Mouse (Mus musculus): ENCODE results near the gene Pfas. TPM values are rescaled to one million over a fixed set of nuclear protein-coding genes. Genes with fewer than 3 reads are reported as not detected.
A peak's percentile ranks its signal among the peaks of the same experiment; 100 is the strongest.
"Not testable (repeated sequence)": the region's sequence is repeated elsewhere in the genome, so short reads cannot be mapped to it uniquely, and the experiment has no call there.

Gene Pfas
- total RNA-seq, 1 experiment from 2014 or later: 7.1 TPM

- ATAC-seq (replicated peaks; ENCODE audit: insufficient number of reproducible peaks, low FRiP score, low TSS enrichment, poor library complexity, severe bottlenecking): no peak
These were observed 12.4 kb upstream of the Pfas start for GRCm38 (mm10) chr11:69020691-69021090.

- no peak for ATAC-seq (replicated peaks; ENCODE audit: insufficient number of reproducible peaks, low FRiP score, low TSS enrichment, poor library complexity, severe bottlenecking)
These were observed 8.5 kb upstream of the Pfas start for GRCm38 (mm10) chr11:69016755-69017154.

- ATAC-seq (replicated peaks; ENCODE audit: insufficient number of reproducible peaks, low FRiP score, low TSS enrichment, poor library complexity, severe bottlenecking): peak; percentile 99
These were observed 7.6 kb upstream of the Pfas start, which contains the start of gene Ctc1 for GRCm38 (mm10) chr11:69015644-69016441. Gene Ctc1 (plus strand): TSS chr11:69015911.

- peak; percentile 61 for ATAC-seq (replicated peaks; ENCODE audit: insufficient number of reproducible peaks, low FRiP score, low TSS enrichment, poor library complexity, severe bottlenecking)
These were observed 3.9 kb upstream of the Pfas start for GRCm38 (mm10) chr11:69012071-69012601.

- not testable (repeated sequence) for ATAC-seq (replicated peaks; ENCODE audit: insufficient number of reproducible peaks, low FRiP score, low TSS enrichment, poor library complexity, severe bottlenecking)
These were observed 3.2 kb upstream of the Pfas start for GRCm38 (mm10) chr11:69011445-69011844.

GRCm38 (mm10) chr11:69010400-69011323 is 2.4 kb upstream of the Pfas start:
- ATAC-seq (replicated peaks; ENCODE audit: insufficient number of reproducible peaks, low FRiP score, low TSS enrichment, poor library complexity, severe bottlenecking): no peak

- ATAC-seq (replicated peaks; ENCODE audit: insufficient number of reproducible peaks, low FRiP score, low TSS enrichment, poor library complexity, severe bottlenecking): no peak
These were observed 1.2 kb upstream of the Pfas start for GRCm38 (mm10) chr11:69009508-69009907.

- ATAC-seq (replicated peaks; ENCODE audit: insufficient number of reproducible peaks, low FRiP score, low TSS enrichment, poor library complexity, severe bottlenecking): not testable (repeated sequence)
These were observed 1.7 kb downstream of the Pfas start for GRCm38 (mm10) chr11:69006575-69006974.

- ATAC-seq (replicated peaks; ENCODE audit: insufficient number of reproducible peaks, low FRiP score, low TSS enrichment, poor library complexity, severe bottlenecking): no peak
These were observed 3.1 kb downstream of the Pfas start for GRCm38 (mm10) chr11:69005193-69005592.

GRCm38 (mm10) chr11:69003592-69003991 is 4.7 kb downstream of the Pfas start:
- no peak for ATAC-seq (replicated peaks; ENCODE audit: insufficient number of reproducible peaks, low FRiP score, low TSS enrichment, poor library complexity, severe bottlenecking)

GRCm38 (mm10) chr11:69002782-69003181 is 5.5 kb downstream of the Pfas start:
- not testable (repeated sequence) for ATAC-seq (replicated peaks; ENCODE audit: insufficient number of reproducible peaks, low FRiP score, low TSS enrichment, poor library complexity, severe bottlenecking)

GRCm38 (mm10) chr11:68997080-68997479 is 11.2 kb downstream of the Pfas start:
- no peak for ATAC-seq (replicated peaks; ENCODE audit: insufficient number of reproducible peaks, low FRiP score, low TSS enrichment, poor library complexity, severe bottlenecking)

GRCm38 (mm10) chr11:68994377-68994776 is 13.9 kb downstream of the Pfas start:
- no peak for ATAC-seq (replicated peaks; ENCODE audit: insufficient number of reproducible peaks, low FRiP score, low TSS enrichment, poor library complexity, severe bottlenecking)

GRCm38 (mm10) chr11:68993122-68993521 is 15.1 kb downstream of the Pfas start:
- ATAC-seq (replicated peaks; ENCODE audit: insufficient number of reproducible peaks, low FRiP score, low TSS enrichment, poor library complexity, severe bottlenecking): no peak

GRCm38 (mm10) chr11:68988341-68988740 is 19.9 kb downstream of the Pfas start:
- ATAC-seq (replicated peaks; ENCODE audit: insufficient number of reproducible peaks, low FRiP score, low TSS enrichment, poor library complexity, severe bottlenecking): no peak

- ATAC-seq (replicated peaks; ENCODE audit: insufficient number of reproducible peaks, low FRiP score, low TSS enrichment, poor library complexity, severe bottlenecking): no peak
These were observed 20.8 kb downstream of the Pfas start for GRCm38 (mm10) chr11:68987365-68987882.

GRCm38 (mm10) chr11:68982639-68983369 is 25.5 kb downstream of the Pfas start:
- peak; percentile 71 for ATAC-seq (replicated peaks; ENCODE audit: insufficient number of reproducible peaks, low FRiP score, low TSS enrichment, poor library complexity, severe bottlenecking)

GRCm38 (mm10) chr11:68980919-68981318 is 27.3 kb downstream of the Pfas start:
- no peak for ATAC-seq (replicated peaks; ENCODE audit: insufficient number of reproducible peaks, low FRiP score, low TSS enrichment, poor library complexity, severe bottlenecking)
